Comparison of ENCODE assay signal across 8 mouse cellular contexts in genomic region chr1:95665951-95666484, GRCm38 (mm10). TPM values are rescaled to one million over a fixed set of nuclear protein-coding genes. Genes with fewer than 3 reads are reported as not detected.
A peak's percentile ranks its signal among the peaks of the same experiment; 100 is the strongest.
DNase-seq lines count a peak whose midpoint lies in the region; ATAC-seq and TF ChIP-seq lines count a peak whose summit lies in the region.

No protein-coding gene starts in this region.

- H3K36me3 ChIP-seq in heart, embryonic 15.5 days: no peaks in the 10 kb centered on the region
- H3K36me3 ChIP-seq in kidney, postnatal 0 days (ENCODE audit: insufficient read depth, low read length): no peaks in the 10 kb centered on the region

- H3K27me3 ChIP-seq in heart, embryonic 15.5 days: peaks cover 17% of the 10 kb centered on the region
- H3K27me3 ChIP-seq in kidney, postnatal 0 days (ENCODE audit: insufficient read depth, low read length): peaks cover 7% of the 10 kb centered on the region

- peak overlapping the region; percentile 31; the same call in 1 of the 2 replicates for H3K27ac ChIP-seq in heart, embryonic 15.5 days
- H3K27ac ChIP-seq in kidney, postnatal 0 days: no peak overlapping the region

- no peaks in the 10 kb centered on the region for H3K9me3 ChIP-seq in heart, embryonic 15.5 days (replicated peaks)
- H3K9me3 ChIP-seq in kidney, postnatal 0 days (replicated peaks; ENCODE audit: low read length): no peaks in the 10 kb centered on the region

- no peak for TF ChIP-seq CTCF in kidney, postnatal 0 days (IDR thresholded peaks at IDR 0.05; ENCODE audit: low read depth)

- ATAC-seq in heart, embryonic 15.5 days (replicated peaks; ENCODE audit: insufficient number of reproducible peaks, insufficient read depth, low FRiP score, low read depth): no peak
- no peak for ATAC-seq in kidney, postnatal 0 days (replicated peaks; ENCODE audit: low FRiP score, low read depth)

- WGBS in heart, embryonic 15.5 days: 5% methylated on average over 17 of the region's 17 CpGs
- under 1% methylated on average over 17 of the region's 17 CpGs for WGBS in kidney, postnatal 0 days

- peak; percentile 5 for DNase-seq in gastrocnemius, postnatal 10 days
- DNase-seq in gastrocnemius, postnatal 4 days (ENCODE audit: low spot score in 2 of 2): no peak
- peak; percentile 48 for DNase-seq in embryo, embryonic 9.5 days (ENCODE audit: extremely low spot score)
- DNase-seq in kidney, postnatal 0 days (ENCODE audit: low spot score): peak; percentile 71
- DNase-seq in lung, postnatal 4 days: peak; percentile 55 to 57
- peak; percentile 21 for DNase-seq in skeletal muscle tissue, adult 2 months (ENCODE audit: low read depth, low spot score)
- no peak for DNase-seq in ovary, adult 18-20 months (ENCODE audit: low spot score)

- no peak overlapping the region for H3K9ac ChIP-seq in heart, embryonic 15.5 days
- H3K9ac ChIP-seq in kidney, postnatal 0 days (ENCODE audit: low read depth, low read length): 0 out of 2 replicates have a peak overlapping the region, but pooled peaks have one; percentile 31

- peaks cover 18% of the 10 kb centered on the region for H3K4me1 ChIP-seq in heart, embryonic 15.5 days (replicated peaks)
- peaks cover 12% of the 10 kb centered on the region; the same call in 1 of the 2 replicates for H3K4me1 ChIP-seq in kidney, postnatal 0 days (replicated peaks; ENCODE audit: insufficient read depth, low read length)

- H3K4me2 ChIP-seq in heart, embryonic 15.5 days: peak overlapping the region; percentile 97
- H3K4me2 ChIP-seq in kidney, postnatal 0 days (ENCODE audit: low read length): peak overlapping the region; percentile 96

- H3K4me3 ChIP-seq in heart, embryonic 15.5 days: peak overlapping the region; percentile 71
- peak overlapping the region; percentile 57 for H3K4me3 ChIP-seq in kidney, postnatal 0 days (replicated peaks; ENCODE audit: low read depth, low read length)

RNA-seq across cellular contexts. Expression of gene St8sia4, which starts 1.4 kb away (rescaled TPM):
- total RNA-seq in gastrocnemius, postnatal 10 days (2021): 1 to 10 TPM; 5.8 to 7.5 TPM
- total RNA-seq in gastrocnemius, postnatal 4 days (2021): 10 to 100 TPM; 10.2 to 11.6 TPM
- 2.0 and 2.7 TPM in 2 replicates for polyA plus RNA-seq in heart, embryonic 15.5 days (2015; fragmentation: Nextera tagmentation; extraction: Ambion mirVana)
- 1.5 and 1.6 TPM in 2 replicates for polyA plus RNA-seq in kidney, postnatal 0 days (2015; fragmentation: Nextera tagmentation; extraction: Ambion mirVana)

Comparison
In these comparisons a context has a peak if more than half of its experiments do, and no peak if none do; other contexts are left out.
1. DNase-seq: peak in gastrocnemius, postnatal 10 days (single experiment), embryo, embryonic 9.5 days (single experiment), kidney, postnatal 0 days (single experiment), lung, postnatal 4 days (2 of 2) and skeletal muscle tissue, adult 2 months (single experiment); none in gastrocnemius, postnatal 4 days (0 of 2) and ovary, adult 18-20 months (single experiment).